Comparison of ENCODE assay signal across 13 mouse cellular contexts in genomic region chr1:40233217-40233616, GRCm38 (mm10). TPM values are rescaled to one million over a fixed set of nuclear protein-coding genes. Genes with fewer than 3 reads are reported as not detected.
DNase-seq lines count a peak whose midpoint lies in the region; ATAC-seq and TF ChIP-seq lines count a peak whose summit lies in the region.
"Had no signal": no experiment of that assay in that cellular context is flagged by ENCODE, and none has a peak within 500 bp of the region (broad histone marks: within the 10 kb centered on the region; RNA-seq: fewer than 3 reads in every experiment).

No protein-coding gene starts in this region.

- no peak for TF ChIP-seq POLR2A in embryonic fibroblast, embryonic 13.5 days (IDR thresholded peaks at IDR 0.05; ENCODE audit: low read depth, low read length)
- no peak for TF ChIP-seq POLR2A in limb, embryonic 14.5 days (IDR thresholded peaks at IDR 0.05; ENCODE audit: borderline replicate concordance, extremely low read depth, insufficient read depth, insufficient read length)

- H3K27me3 ChIP-seq in kidney, embryonic 14.5 days (ENCODE audit: control insufficient read depth, insufficient read depth, low read length): no peaks in the 10 kb centered on the region
- H3K27me3 ChIP-seq in limb, embryonic 14.5 days (ENCODE audit: control insufficient read depth, insufficient read depth, low read length): no peaks in the 10 kb centered on the region
- H3K27me3 ChIP-seq: embryonic facial prominence, embryonic 15.5 days had no signal

- peaks cover 17% of the 10 kb centered on the region for H3K4me1 ChIP-seq in kidney, embryonic 14.5 days (ENCODE audit: control insufficient read depth, insufficient read depth, low read length)
- peaks cover 40% of the 10 kb centered on the region for H3K4me1 ChIP-seq in embryonic fibroblast, embryonic 13.5 days (ENCODE audit: control insufficient read depth, insufficient read depth, low read length)
- H3K4me1 ChIP-seq in limb, embryonic 14.5 days (ENCODE audit: control insufficient read depth, insufficient read depth, low read length): peaks cover 22% of the 10 kb centered on the region

- no peak for TF ChIP-seq CTCF in embryonic fibroblast, embryonic 13.5 days (IDR thresholded peaks at IDR 0.05; ENCODE audit: borderline replicate concordance, insufficient read depth, low read length)

- no peak for DNase-seq in kidney, postnatal 14 days
- peak; percentile 87 for DNase-seq in 3T3-L1 (ENCODE audit: low read depth, low spot score)
- DNase-seq in limb, embryonic 14.5 days (ENCODE audit: low spot score): peak; percentile 47
- no peak for DNase-seq in right cerebral cortex, postnatal 25 days
- no peak for DNase-seq in gastrocnemius, adult 8-10 months (ENCODE audit: low spot score in 2 of 2)
- DNase-seq: left cerebral cortex, postnatal 4 days; right cerebral cortex, adult 18-20 months had no signal

- ATAC-seq in kidney, embryonic 14.5 days (ENCODE audit: low FRiP score, low TSS enrichment): peak; percentile 66; the same call in 1 of the 2 replicates
- ATAC-seq in limb, embryonic 14.5 days (ENCODE audit: low FRiP score, low read depth): peak; percentile 60
- no peak for ATAC-seq in frontal cortex, adult (ENCODE audit: low TSS enrichment)
- ATAC-seq: inflammation-experienced regulatory T-cells, adult 6 months had no signal

- no peaks in the 10 kb centered on the region for H3K9me3 ChIP-seq in kidney, embryonic 14.5 days (ENCODE audit: control insufficient read depth, low read length)
- H3K9me3 ChIP-seq in limb, embryonic 14.5 days (ENCODE audit: control insufficient read depth, low read length): no peaks in the 10 kb centered on the region
- H3K9me3 ChIP-seq: embryonic facial prominence, embryonic 15.5 days had no signal

- no peak overlapping the region; the same call in 1 of the 2 replicates for H3K27ac ChIP-seq in kidney, embryonic 14.5 days (ENCODE audit: low read depth, low read length)
- peak overlapping the region; percentile 83 for H3K27ac ChIP-seq in embryonic fibroblast, embryonic 13.5 days (ENCODE audit: insufficient read depth, low read length)
- no peak overlapping the region for H3K27ac ChIP-seq in limb, embryonic 14.5 days (replicated peaks; ENCODE audit: low read depth, low read length)
- H3K27ac ChIP-seq: embryonic facial prominence, embryonic 15.5 days had no signal

- WGBS in kidney, embryonic 14.5 days: 10% methylated on average over 7 of the region's 7 CpGs
- WGBS in limb, embryonic 14.5 days: 16% methylated on average over 7 of the region's 7 CpGs

- H3K36me3 ChIP-seq in kidney, embryonic 14.5 days (ENCODE audit: control insufficient read depth, insufficient read depth, low read length): no peaks in the 10 kb centered on the region
- H3K36me3 ChIP-seq in limb, embryonic 14.5 days (ENCODE audit: control insufficient read depth, insufficient read depth, low read length): no peaks in the 10 kb centered on the region
- H3K36me3 ChIP-seq: embryonic facial prominence, embryonic 15.5 days had no signal

- H3K9ac ChIP-seq in kidney, embryonic 14.5 days (ENCODE audit: low read depth, low read length): no peak overlapping the region
- no peak overlapping the region for H3K9ac ChIP-seq in limb, embryonic 14.5 days (ENCODE audit: low read depth, low read length, severe bottlenecking)
- H3K9ac ChIP-seq: embryonic facial prominence, embryonic 15.5 days had no signal

- H3K4me3 ChIP-seq in kidney, embryonic 14.5 days (ENCODE audit: low read length): no peak overlapping the region
- H3K4me3 ChIP-seq in embryonic fibroblast, embryonic 13.5 days (ENCODE audit: insufficient read depth, low read length): no peak overlapping the region
- no peak overlapping the region for H3K4me3 ChIP-seq in limb, embryonic 14.5 days (replicated peaks; ENCODE audit: low read length)
- H3K4me3 ChIP-seq: embryonic facial prominence, embryonic 15.5 days had no signal

- H3K4me2 ChIP-seq in kidney, embryonic 14.5 days (replicated peaks; ENCODE audit: low read depth, low read length): no peak overlapping the region
- no peak overlapping the region for H3K4me2 ChIP-seq in limb, embryonic 14.5 days (replicated peaks; ENCODE audit: low read depth, low read length, severe bottlenecking)
- H3K4me2 ChIP-seq: embryonic facial prominence, embryonic 15.5 days had no signal

RNA-seq across cellular contexts. Expression of gene Il1r1, which starts 8.3 kb away (rescaled TPM):
- 2.5 and 4.2 TPM in 2 replicates for polyA plus RNA-seq in kidney, embryonic 14.5 days (2014; fragmentation: Nextera tagmentation; extraction: Ambion mirVana)
- 45.8 and 72.2 TPM in 2 replicates for polyA plus RNA-seq in embryonic fibroblast, embryonic 13.5 days (2011; ENCODE audit: insufficient read length, low read depth, missing spikeins)
- 6.6 and 6.7 TPM in 2 replicates for polyA plus RNA-seq in limb, embryonic 14.5 days (2012; rRNA removed)
- polyA plus RNA-seq in limb, embryonic 14.5 days (2014; fragmentation: Nextera tagmentation; extraction: Ambion mirVana): 11.7 and 12.0 TPM in 2 replicates
- total RNA-seq in gastrocnemius, adult 8-10 months (2022): 1 to 10 TPM; 1.3 to 3.0 (median 2.0) TPM
- total RNA-seq: CH12.LX had no signal

Comparison
In these comparisons a context has a peak if more than half of its experiments do, and no peak if none do; other contexts are left out.
1. DNase-seq: peak in 3T3-L1 (single experiment) and limb, embryonic 14.5 days (single experiment); none in kidney, postnatal 14 days (single experiment), right cerebral cortex, postnatal 25 days (single experiment) and gastrocnemius, adult 8-10 months (0 of 2).